Mouse (Mus musculus) Muller cell, postnatal 12 days (primary cell): ENCODE data around the gene Gm10577.

Experiments used
- DNase-seq: peaks from one replicate; pipeline ENCODE4 v3.0.0-alpha.2; 2015; ENCODE audit errors: inconsistent ontology term

Gene Gm10577

DNA sequence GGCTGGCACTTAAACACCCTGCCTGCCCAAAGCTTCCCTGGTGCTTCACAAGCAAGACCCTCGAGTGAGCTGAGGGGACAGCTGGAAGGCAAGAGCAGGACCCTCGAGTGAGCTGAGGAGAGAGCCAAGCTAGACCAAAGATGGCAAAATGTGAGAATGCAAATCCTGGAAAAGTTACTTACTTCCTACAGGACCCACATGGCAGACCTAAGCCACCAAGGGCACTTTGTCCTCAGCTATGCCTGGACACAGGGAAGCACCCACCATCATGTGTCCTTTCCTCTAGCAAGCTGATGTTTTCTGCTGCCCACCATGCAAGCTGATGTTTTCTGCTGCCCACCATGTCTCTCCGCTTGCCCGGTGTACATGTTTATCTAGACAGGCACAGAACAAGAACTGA is at the start of gene Gm10577:
TSS of gene Gm10577 (minus strand) at position 101 of the 400 bp plus-strand sequence.
- DNase-seq = no peak

GRCm38 (mm10) chr4:101069154-101069971 is 48.9 kb upstream of the Gm10577 start:
- peak; percentile 48 for DNase-seq

GRCm38 (mm10) chr4:101068786-101069153 is 48.3 kb upstream of the Gm10577 start, which contains the start of gene Raver2:
Gene Raver2, plus strand, starts transcription at chr4:101068983.
- DNase-seq = peak; percentile 81

- no peak for DNase-seq
These were observed 45.9 kb upstream of the Gm10577 start for GRCm38 (mm10) chr4:101066401-101066800.

- peak; percentile 74 for DNase-seq
These were observed 41.6 kb upstream of the Gm10577 start for GRCm38 (mm10) chr4:101062146-101062545.

DNA sequence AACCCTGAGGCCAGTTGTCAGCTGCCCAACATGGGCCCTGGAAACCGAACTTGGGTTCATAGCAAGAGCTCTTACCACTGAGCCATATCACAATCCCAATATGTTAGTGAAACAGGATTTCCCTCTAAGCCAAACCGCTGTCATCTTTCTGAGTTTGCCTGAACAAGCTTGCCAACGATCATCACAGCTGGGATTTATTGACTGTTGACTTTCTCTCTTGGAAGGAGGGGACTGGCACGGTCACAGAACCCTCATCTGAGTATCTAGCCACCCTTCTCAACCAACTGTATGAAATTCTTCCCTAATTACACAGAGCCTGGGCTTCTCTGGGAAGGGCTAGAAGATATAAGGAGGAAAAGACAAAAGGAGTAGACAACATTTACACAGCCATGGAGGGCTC is 26.1 kb upstream of the Gm10577 start:
- no peak for DNase-seq

DNA sequence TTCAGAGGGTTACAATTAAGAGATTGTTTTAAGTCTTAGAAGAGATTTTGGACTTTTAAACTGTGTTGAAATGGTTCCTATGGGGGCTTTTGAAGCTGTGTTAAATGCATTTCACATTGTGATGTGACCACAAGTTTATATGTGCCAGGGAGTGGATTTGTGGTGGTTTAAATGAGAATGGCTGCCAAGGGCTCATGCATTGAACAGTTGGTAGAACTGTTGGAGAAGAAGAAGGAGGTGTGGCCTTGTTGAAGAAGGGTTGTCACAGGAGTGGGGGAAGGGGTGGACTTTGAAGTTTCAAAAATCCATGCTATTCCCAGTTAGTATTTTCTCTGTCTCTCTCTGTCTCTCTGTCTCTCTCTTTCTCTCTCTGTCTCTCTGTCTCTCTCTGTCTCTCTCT is 23.7 kb upstream of the Gm10577 start:
- no peak for DNase-seq

GRCm38 (mm10) chr4:101043691-101044090 is 23.2 kb upstream of the Gm10577 start:
- DNase-seq = no peak

- DNase-seq = no peak
These were observed 16.7 kb upstream of the Gm10577 start for GRCm38 (mm10) chr4:101037156-101037555.

DNA sequence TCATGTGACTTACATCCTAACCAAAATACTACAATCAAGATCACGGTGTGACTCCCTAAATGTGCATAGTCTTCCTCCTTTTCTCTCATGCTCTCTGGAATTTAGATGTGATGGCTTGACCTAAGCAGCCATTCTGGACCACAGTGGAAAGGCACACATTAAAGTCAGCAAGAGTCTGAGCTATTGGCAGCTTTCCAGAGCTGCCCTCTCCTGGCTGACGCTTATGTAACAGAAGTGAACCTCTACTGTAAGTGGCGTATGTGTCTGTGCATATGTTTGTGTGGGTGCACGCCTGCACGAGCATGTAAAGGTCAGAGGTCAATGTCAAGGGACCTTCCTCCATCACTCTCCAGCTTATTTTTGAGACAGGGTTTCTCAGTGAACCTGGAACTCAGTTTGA is 14.6 kb upstream of the Gm10577 start:
- no peak for DNase-seq

- no peak for DNase-seq
These were observed 12.6 kb upstream of the Gm10577 start for GRCm38 (mm10) chr4:101033047-101033446.

- DNase-seq = no peak
These were observed 7.4 kb upstream of the Gm10577 start for GRCm38 (mm10) chr4:101027852-101028411.

GRCm38 (mm10) chr4:101026995-101027394 is 6.5 kb upstream of the Gm10577 start:
- DNase-seq = peak; percentile 6

DNA sequence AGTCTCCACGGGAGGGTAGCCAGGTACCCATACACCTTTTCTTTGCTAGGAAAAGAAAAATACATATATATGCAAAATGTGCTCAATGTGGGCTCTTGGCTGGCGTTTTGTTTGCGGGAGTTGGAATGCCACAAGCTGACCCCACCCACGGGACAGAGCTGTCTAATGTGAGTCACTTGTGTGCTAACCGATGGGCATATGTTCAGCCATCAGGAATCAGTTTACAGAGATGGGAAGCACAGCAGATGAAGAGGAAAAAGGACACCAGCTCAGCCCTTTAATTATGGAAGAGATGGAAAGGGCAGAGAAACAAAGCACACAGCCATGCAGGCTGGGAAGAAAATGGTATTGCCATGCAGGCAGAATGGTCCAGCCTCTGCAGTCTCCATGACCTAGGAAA is 6.1 kb upstream of the Gm10577 start:
- DNase-seq = peak; percentile 6

GRCm38 (mm10) chr4:101017806-101018205 is 2.7 kb downstream of the Gm10577 start:
- no peak for DNase-seq

DNA sequence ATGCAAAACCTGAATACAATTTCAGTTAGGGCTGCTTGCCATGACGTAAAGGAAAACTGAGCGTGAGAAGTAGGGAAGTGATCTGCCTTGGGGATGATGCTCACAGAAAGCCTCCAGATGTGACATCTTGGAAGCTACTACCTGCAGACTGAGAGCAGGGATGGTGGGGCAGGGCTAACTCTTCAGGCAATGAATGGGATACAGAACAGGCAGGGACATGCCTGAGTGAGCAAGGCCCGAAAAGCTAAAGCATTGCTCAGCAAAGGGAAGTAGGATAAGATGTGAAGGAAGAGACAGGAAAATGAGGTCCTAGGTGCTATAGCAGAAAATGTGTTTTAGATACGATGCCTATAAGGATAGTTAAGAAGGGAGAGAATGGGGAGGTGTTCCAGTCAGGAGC is 11.4 kb downstream of the Gm10577 start:
- DNase-seq = no peak

DNA sequence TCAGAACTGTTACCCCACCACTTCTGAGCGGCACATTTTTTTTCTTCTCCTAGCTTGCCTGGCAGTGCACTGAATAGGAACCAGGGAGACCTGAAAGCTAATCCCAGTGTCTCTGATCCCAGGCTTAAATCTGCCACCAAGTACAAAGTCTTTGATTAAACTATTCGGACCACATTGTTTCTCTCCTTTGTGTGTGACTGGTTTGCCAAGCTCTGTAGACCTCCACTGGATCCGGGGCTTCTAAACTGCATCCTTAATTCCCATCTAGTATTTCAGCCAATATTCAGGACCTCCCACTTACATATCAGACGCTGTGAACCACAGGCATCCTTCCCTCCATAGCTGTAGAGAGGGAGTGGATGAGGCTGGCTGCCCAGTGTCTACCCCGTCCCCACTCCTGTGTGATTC is 12.1 kb downstream of the Gm10577 start:
- DNase-seq = no peak

DNA sequence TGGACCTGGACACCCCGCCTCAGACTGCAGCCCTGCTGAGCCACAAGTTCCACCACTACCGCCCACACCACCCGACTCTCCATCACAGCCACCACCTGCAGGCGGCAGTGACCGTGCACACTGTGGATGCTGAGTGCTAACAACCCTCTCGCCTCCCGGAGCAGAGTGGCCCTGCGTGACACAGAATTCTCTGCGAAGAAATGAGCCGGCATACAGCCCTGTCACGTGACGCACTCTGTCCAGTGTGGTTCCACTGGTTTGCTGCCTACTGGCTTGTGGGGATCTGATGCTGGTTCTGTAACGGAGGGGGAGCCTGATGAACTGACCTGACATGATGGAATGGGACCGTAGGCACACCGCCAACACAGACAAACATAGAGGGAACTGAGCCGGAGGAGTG is 17.5 kb downstream of the Gm10577 start:
- DNase-seq = no peak

DNA sequence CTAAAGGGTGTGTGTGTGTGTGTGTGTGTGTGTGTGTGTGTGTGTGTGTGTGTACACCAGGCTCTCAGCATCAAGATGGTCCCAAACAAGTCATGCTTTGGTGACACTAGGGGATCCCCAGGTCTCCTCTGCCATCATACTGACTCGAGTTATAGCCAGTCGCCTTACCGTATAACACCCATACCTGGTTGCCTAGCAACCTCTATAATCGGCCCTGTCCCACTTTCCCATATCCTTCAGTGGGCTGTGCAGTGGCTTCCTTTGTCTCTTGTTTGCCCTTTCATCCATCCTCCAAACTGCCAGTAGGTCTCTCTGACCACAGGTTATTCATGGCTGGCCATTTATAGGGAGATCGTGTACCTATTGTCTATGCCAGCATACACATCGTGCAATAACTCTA is 19.4 kb downstream of the Gm10577 start:
- DNase-seq = no peak

DNA sequence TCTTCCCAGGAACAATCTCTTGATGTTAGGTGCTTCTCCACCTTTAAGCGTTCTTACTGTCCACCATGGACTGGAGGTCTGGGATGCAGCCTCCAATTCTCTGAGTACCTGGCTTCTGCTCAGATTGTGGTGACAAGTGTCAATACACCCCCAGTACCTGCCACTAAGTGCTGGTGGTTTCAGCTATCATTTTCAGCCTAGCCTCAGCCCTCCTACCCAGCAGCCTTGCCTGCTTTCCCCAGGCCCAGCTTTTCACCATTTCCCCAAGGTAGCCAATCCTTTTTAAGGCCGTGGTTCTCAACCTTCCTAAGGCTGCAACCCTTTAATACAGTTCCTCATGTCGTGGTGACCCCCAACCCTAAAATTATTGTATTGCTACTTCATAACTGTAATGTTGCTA is 19.9 kb downstream of the Gm10577 start:
- DNase-seq = no peak

GRCm38 (mm10) chr4:100998906-100999305 is 21.6 kb downstream of the Gm10577 start:
- no peak for DNase-seq

DNA sequence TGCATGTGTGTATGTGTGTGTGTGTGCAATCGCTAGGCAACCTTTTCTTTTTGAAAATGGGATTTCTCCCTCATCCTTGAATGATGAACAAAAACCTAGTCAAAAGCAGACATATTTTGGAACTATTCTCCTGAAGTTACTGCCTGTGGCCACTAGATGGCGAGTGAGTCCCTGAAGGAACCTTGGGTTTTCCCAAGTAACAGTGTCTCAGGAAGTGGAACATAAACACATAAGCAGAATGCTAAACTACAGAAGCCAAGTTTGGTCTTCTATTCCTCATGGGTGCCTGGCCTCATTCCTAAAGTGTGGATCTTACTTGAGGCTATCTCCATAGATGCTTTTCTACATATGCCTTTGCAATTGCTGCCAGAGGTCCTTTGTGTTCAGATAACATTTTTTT is 22.4 kb downstream of the Gm10577 start:
- DNase-seq = peak; percentile 46

GRCm38 (mm10) chr4:100996060-100996651 is 24.3 kb downstream of the Gm10577 start:
- DNase-seq = no peak
